Mouse (Mus musculus) 3T3-L1 (cell line): ENCODE results near the gene Vmn1r203.
"Not testable (repeated sequence)": the region's sequence is repeated elsewhere in the genome, so short reads cannot be mapped to it uniquely, and the experiment has no call there.

ENCODE experiments used
- DNase-seq: peaks from one replicate; pipeline ENCODE4 v3.0.0-alpha.2; 2015; ENCODE audit warnings: low read depth, low spot score

Gene Vmn1r203

DNA sequence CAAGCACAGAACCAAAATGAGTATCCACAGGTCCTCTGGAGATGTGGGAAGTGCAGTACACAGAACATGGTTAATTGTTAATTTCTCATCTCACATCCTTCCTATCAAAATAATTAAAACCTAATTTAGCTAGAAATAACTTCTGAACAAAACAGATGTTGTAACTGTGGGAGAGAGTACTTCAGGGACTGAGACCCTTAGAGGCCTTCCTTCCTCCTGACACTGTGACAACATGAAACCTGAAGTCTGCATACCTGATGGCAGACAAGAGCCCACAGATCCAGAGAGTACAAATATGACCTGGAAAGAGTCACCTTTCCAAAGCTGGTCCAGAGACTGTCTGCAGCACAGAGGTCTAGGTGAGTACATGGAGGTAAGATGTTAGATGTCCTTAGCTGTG, at the start of gene Vmn1r203:
Gene Vmn1r203 (plus strand): TSS at position 301 of the 400 bp plus-strand sequence.
- DNase-seq = no peak

DNA sequence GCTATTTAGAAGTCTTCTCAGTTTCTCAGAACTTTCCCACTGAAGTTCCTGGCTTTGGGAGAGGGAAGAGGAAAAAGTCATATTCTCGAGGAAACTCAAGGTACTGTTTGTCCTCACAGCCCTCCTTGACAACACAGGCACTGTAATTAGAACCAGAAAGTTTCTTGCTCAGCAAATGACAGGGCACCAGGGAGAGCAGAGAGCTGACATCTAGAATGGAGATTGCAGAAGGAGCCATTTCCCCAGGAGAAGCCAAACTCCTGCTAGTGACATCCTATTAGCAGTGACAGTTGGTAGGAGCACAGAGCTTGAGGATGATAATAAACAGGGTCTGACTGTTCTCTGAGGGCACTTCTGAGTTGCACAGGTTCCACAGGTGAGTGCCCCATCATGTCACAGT, 46.3 kb upstream of the Vmn1r203 start, which contains the start of gene Vmn1r201:
Gene Vmn1r201 (plus strand): TSS at position 301 of the 400 bp plus-strand sequence.
- DNase-seq = no peak

DNA sequence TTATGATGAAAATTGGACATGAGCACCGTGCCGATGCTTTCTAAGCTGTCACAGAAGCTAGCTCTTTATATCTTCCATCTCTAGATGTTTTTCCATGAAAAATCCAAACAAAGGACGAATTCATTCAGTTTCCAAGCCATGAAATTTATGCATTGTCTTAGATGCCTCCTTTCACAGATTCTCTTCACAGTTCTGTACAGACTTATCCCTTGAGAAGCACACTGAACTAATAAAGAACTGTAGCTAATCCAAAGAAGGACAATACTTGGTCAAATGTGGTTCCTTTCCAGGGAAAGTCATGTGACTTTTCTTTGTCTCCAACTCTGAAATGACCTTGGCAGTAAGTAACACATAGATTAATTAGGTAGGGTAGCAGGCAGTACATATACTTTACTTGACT, 15.5 kb upstream of the Vmn1r203 start:
- DNase-seq = no peak

DNA sequence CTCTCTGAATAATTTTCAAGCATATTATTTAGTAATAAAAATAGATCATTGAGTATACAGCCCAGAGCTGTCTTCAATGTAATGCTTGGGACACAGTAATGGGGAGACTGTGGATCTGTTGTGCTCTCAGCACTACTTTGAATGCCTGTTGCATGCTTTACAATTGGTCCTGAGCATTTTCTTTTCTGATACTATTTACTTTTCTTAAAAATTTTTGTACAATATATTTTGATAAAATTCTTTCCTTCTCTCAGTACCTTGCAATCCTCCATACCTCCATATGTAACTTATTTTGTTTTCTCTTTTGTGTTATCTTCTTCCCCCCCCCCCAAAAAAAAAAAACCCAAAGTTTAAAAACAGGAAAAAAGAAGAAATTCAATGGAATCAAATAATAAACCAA, 12.6 kb upstream of the Vmn1r203 start, which contains the start of gene Vmn1r202:
Gene Vmn1r202 (minus strand): TSS at position 101 of the 400 bp plus-strand sequence.
- no peak for DNase-seq

DNA sequence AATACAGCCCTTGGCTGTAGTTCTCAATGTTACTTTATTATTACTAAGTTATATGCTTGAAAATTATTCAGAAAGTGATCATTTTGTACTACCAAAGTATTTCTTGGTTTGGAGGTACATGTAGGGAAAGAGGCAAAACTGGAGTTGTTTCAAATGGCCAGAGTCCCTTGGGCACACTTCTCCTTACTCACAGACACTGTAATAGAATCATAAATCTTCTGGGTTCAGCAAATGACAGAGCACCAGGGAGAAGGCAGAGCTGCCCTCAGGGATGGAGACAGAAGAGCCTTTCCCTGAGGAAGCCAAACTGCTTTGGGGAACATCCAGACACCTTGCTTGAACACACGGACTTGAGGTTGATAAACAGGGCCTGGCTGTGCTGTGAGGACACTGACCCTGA, 35.0 kb downstream of the Vmn1r203 start, which contains the start of gene Vmn1r204:
Gene Vmn1r204 (plus strand): TSS at position 301 of the 400 bp plus-strand sequence.
- not testable (repeated sequence) for DNase-seq

DNA sequence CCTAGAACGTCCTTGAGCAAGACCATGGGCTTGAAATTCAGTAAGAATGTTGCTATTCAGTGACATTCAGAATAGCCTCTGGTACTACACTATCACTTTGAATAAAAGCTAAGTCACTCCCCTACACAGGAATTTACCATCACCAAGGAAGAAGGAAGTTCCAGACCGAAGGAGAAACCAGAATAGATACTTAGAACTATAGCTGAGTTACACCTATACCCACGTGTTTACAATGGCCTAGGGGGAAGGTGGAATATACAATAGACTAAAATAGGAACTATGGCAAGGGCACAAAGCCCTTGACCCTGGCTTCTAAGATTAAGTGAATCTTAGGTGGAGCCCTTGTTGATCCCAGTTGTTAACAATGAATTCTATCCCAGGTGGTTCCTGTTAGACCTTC, 57.0 kb downstream of the Vmn1r203 start:
- DNase-seq = not testable (repeated sequence)
